Mouse (Mus musculus) right cerebral cortex, postnatal 10 days (tissue): ENCODE measurements around the gene Fgf15.
"Not testable (repeated sequence)": the region's sequence is repeated elsewhere in the genome, so short reads cannot be mapped to it uniquely, and the experiment has no call there.

Experiments used
- DNase-seq, 2 experiments: peaks; one replicate each; pipeline ENCODE4 v3.0.0; 2021; ENCODE audit warnings: low spot score in 2 of 2

Fgf15 gene

DNA sequence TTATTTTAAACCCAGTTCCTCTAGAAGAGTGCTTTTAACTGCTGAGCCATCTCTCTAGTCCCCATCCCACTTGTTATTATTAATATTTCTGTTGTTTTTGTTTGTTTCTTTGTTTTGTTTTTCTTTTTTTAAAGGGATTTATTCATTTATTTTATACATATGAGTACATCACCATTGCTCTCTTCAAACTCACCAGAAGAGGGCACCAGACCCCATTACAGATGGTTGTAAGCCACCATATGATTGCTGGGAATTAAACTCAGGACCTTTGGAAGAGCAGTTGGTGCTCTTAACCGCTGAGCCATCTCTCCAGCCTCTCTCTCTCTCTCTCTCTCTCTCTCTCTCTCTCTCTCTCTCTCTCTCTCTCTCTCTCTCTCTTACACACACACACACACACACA, 5.7 kb upstream of the Fgf15 start:
- not testable (repeated sequence) for DNase-seq

DNA sequence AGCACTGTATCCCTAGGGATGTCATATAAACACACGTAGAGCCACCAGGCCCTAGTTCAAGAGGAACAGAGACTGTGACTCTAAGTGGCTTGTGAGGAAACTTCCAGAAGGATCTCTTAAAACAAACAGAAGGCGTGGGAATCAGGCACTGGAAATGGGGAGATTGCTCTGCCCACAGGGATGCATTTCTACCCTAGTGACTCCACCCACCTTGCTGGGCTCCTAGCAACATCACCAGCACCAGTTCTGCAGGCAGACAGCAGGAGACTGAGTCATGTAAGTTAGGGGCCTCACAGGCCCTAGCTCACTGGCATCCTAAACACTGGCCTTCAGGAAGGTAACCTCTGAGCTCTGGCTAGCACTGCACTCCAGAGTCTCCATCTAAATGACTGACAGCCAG, 4.5 kb upstream of the Fgf15 start:
- DNase-seq, result no peak

DNA sequence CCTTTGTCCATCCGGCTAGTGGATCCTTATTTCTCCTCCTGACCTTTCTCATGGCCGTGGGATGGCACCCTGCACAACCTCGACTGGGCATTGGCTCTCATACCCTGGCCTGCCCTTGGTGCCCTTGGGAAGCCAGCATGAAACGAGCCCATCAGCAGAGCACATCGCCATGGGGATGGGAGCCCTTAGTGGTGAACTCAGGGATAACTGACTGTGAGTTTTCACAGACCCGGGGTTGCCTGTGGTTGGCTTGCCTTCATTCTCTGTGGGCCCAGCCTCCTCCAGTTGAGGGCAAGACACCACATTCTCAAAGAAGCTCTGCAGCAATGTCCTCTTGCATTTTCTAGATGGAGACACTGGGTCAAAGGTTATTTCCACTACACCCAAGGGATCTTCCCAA, 4.0 kb upstream of the Fgf15 start:
- no peak for DNase-seq

DNA sequence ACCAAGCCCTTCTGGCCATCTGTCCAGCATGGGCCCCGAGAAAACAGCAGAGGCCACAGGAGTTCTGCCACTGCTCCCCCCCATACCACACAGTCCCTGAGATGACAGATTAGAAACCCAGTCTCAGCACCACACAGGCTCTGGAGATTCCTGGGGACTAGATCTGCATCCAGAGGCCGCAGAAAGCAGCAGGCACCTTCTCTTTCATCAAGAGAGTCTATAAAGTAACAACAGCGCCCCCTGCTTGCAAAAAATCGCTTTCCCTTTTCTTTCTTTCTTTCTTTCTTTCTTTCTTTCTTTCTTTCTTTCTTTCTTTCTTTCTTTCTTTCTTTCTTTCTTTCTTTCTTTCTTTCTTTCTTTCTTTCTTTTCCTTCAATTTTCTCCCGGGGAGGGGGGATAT, 2.1 kb upstream of the Fgf15 start:
- peak in 1 of 2 experiments; percentile 65 for DNase-seq

DNA sequence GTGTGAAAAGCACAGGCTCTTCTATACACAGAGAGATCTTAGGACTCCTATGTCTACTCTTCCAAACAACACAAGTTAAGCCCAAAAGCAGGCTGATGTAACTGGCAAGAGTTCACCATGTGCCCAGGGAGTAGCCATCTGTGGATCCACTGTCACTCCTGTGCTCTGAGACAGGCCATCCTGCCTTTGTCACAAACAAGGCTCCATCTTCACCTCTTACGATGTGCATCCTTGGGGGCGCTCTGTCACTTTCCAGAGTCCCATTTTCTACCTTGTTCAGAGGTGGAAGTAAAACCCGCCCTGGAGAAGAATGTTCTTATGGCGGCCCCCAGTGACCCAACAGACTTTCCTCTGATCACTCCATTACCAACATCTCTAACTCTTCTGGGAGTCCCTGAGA, 1.6 kb upstream of the Fgf15 start:
- no peak for DNase-seq

DNA sequence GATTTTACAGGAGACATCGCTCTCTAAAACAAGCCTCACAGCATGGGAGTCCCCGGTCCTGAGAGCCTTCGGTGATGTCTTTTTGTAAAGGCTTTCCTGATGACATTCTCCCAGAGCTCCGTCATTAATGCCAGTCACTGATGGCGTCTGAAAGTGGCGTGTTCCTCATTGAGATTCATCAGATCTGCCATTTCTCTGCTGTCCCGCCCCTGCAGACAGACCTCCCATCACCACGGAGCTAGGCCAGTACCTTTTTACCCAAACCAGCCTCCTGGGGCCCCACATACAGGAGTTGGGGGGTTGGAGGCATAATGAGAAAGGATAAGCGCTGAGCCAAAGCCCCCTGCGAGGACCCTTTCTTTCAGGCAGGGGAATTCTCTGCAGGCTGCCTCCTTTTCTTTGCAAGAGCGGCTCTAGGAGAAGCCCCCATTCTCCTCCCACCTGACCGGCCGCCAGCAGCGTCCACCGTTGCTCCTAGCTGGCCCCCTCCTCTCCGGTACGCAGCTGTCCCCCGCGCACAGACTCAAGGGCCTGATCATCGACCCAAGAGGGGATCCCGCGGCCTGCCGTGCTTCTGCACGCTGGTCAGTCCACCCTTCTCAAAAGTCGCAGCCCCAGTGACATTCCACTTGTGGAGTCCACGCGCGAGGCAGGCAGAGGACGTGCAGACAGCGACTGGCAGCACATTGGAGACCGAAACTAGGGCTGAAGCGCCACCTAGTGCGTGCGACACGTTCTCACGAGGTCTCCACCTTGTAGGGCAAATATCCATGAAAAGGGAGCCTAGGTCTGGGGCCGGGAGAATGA, 823 bp upstream of the Fgf15 start:
- DNase-seq, result peak; percentile 79 to 84

DNA sequence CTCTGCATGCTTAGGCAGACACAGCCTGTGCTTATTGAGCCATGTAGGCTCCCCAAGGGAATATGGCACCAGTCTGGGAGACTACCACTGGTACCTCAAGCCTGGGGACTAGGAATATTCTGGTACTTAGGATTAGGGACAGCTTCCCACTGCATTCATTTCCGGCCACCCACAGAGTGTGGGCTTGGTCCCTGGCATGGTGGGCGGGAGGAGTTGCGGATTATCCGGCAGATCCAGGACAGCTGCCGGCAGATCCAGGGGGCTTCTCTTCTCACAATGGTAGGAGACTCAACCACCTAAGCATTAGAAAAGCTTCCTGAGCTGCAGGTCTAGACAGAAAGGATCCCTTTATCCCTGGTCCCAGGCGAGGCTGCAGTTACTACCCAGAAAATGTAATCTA, 2.2 kb downstream of the Fgf15 start:
- DNase-seq, result no peak

DNA sequence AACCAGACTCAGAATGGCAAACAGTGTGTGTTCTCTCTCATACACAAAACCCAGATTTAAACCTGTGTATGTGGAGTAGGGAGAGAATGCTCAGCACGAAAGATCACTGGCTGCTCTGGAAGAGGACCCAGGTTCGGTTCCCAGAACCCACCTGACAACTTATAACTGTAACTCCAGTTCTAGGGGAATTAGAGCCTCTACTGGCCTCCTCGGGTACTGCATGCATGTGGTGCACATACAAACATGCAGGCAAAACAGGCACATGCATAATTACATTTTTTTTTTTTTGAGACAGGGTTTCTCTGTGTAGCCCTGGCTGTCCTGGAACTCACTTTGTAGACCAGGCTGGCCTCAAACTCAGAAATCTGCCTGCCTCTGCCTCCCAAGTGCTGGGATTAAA, 9.2 kb downstream of the Fgf15 start:
- not testable (repeated sequence) for DNase-seq

DNA sequence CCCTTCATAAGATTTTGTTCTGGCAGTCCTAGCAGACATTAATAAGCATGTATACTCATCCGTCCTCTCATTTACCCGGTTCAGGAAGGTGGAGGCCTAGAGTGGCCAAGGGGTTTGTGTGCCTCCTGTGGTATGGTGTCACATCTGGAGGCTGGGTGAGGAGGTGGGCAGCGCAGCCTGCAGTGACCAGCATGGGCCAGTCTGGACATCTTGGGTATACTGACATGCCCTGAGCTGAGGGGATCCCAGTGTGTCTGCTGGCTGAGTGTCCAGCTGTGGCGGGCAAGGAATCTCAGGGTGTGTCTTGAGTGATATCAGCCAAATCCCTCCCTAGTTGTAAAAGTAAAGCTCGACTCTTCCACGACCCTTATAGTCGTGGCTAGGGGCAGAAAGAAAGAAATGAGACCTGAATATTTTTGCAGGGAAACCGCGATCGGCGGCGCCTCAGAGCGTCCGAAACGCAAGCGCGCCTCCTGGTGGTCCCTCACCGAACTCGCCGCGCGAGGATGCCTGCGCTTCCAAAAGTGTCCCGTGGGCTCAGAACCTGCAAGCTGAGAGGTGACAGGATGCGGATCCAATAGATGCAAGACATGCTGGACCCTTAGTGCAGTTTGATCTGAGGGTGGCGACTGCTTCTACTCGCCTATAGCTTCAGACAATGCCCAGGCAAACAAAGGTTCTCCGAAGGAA, 10.5 kb downstream of the Fgf15 start:
- DNase-seq, result peak; percentile 57 to 74

DNA sequence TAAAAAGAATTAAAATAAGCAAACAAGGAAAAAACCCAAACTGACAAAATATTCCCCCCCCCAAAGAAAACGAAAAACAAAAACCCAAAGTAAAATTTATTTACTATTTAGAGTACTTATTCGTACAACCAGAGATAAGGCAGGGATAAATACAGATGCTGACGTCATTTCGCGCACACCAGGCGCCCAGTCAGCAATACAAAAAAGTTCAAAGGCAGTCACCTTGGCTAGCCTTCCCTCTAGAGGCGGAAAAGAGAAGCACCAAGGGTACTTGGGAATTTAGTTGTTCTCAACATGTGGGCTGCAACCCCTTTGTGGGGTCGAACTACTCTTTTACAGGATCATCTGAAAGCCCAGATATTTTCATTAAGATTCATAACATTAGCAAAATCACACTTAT, 11.5 kb downstream of the Fgf15 start:
- DNase-seq, result no peak

DNA sequence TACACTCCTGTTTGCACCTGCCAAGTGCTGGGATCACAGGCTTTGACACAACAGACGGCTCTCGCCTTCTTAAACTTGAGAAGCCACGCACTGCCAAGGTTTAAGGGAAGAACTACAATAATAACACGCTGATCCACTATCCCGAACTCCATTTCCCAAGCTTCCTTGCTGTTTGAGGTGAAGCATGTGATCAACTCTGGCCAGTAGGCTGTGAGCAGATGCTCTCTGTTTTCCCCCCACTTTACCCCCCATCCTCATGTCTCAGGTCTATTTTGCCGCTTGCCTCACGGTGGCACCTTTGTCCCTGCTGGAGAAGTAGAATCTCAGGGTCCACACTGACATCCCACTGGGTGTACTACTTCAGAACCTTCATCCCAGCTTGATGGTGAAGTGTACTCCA, 12.4 kb downstream of the Fgf15 start:
- peak in 1 of 2 experiments; percentile 71 for DNase-seq

DNA sequence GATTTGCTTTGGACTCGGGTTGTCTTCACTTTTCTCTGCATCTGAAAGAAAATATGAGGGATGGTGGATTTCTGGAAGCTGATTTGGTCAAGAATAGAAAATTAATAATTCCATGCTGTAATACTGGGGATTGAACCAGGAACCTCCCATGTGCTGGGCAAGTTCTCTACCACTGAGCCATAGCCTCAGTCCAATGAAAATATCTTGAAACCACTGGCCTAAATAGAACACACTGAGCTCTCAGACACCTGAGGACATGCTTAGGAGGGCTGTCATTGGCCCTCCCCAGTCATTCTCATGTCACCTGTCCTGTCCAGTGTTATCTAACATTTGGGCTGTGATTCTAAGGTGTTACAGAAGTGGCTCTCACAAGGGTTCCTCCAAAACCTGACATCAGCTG, 14.8 kb downstream of the Fgf15 start:
- no peak for DNase-seq

DNA sequence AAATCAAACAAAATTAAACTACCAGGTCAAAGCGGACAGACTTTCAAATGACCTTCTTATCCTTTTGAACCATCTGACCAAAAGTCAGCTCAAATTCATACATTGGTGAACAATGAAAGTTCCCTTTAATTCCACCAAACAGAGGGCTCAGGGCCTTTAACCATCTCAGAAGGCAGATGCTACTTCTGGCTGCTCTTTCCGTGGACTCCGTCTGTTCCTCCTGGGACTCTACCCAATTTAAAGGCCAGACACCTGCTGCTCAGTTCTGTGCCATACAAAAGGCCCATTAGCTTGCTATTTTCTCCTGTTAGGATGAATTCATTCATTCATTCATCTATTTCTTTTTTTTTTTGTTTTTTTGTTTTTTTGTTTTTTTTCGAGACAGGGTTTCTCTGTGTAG, 16.6 kb downstream of the Fgf15 start:
- no peak for DNase-seq

DNA sequence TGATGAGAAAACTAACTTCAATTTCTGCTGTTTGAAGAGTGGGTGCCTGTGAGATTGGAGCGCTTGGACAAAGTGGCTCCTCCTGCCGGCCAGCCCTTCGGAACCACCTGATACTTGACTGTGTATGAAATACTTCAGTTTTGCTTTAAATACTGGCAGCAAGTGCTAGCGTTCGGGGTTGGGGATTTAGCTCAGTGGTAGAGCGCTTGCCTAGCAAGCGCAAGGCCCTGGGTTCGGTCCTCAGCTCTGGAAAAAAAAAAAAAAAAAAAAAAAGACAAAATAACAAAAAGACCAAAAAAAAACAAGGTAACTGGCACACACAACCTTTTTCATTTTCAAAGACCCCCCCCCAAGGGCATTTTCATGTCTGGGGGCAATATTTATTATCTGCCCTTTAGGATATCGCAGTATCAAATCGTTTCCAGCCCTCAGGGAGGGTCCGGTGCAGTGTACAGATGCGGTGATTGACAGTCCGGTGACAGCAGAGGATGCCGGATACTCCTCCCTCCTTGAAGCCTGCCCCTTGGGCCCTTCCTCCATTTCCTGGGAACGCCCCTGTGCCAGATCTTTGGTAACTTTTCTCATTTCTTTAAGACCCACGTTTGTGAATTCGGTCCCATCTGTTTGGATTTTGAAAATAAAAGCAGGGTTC, 18.1 kb downstream of the Fgf15 start:
- peak; percentile 83 to 85 for DNase-seq

DNA sequence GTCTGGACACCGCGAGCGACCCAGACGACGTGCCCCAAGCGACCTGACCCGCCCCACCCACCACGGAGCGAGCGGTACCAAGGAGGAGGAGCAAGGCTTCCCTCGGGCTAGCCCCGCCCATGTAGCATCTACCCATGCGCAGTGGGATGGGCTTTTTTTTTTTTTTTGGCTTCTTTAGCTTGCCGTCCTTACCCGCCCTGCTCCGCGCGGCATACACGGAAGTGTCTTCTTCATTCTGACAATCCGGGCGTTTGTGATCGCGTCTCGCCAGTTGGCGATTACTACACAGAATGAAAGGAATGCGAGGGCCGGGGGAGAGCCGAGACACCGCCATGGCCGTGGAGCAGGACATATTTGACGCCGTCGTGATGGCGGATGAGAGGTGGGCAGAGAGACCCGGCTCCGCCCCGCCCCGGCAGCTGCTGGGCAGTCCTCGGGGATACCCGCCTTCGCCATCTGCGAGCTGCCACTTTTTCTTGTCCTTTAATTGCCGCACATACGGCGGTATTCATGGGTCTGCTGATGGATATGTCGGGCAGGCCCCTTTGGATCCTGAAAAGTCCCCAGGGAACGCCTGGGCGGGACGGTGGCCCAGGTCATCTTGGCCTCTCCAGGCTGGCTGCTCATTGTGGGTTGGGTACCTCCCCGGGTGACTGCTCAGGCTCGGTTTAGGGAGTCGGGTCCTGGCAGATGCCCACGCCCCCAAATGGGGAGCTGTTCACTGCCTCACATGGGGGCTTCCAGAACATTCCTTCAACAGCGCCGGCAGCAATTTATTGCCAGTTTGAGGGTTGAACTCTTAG, 18.8 kb downstream of the Fgf15 start, which contains the start of gene LTO1:
TSS of gene LTO1 (plus strand) at position 153 of the 803 bp plus-strand sequence.
- DNase-seq, result peak; percentile 93 to 94

DNA sequence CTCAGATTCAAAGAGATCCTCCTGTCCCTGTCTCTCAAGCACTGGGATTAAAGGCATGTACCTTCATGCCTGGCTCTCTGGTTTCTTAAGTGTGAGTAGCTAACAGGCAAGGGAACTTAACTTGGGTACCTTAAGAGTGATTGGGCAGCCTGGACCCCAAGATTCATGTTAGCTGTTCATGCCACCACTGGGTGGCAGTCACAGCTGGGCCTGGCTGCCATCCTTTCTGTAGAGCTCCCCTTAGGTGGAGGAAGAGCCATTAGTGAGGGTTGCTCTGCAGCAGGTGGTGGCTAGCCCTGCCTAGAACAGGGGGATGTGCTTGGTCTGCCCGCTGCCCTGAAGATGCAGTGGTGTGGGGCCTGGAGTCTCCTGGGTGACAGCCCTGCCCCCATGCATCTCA, 22.5 kb downstream of the Fgf15 start:
- DNase-seq, result peak in 1 of 2 experiments; percentile 22

DNA sequence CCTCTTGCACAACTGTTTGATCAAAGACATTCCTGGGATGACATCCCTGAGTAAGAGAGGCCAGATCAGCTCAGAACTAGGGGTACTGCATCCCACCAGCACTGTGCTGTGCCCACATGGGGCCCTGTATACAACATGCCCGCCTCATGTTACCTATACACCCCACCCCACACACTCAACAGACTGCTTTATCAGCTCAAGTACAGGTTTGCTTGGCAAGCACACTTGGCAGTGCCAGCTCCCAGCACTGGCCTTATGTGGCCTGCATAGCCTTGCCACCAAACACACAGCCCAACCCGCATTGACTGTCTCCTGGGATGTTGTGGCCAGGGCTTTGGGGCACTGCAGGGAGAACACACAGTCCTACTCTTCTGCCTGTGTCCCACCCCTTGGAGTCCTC, 31.3 kb downstream of the Fgf15 start:
- no peak for DNase-seq

DNA sequence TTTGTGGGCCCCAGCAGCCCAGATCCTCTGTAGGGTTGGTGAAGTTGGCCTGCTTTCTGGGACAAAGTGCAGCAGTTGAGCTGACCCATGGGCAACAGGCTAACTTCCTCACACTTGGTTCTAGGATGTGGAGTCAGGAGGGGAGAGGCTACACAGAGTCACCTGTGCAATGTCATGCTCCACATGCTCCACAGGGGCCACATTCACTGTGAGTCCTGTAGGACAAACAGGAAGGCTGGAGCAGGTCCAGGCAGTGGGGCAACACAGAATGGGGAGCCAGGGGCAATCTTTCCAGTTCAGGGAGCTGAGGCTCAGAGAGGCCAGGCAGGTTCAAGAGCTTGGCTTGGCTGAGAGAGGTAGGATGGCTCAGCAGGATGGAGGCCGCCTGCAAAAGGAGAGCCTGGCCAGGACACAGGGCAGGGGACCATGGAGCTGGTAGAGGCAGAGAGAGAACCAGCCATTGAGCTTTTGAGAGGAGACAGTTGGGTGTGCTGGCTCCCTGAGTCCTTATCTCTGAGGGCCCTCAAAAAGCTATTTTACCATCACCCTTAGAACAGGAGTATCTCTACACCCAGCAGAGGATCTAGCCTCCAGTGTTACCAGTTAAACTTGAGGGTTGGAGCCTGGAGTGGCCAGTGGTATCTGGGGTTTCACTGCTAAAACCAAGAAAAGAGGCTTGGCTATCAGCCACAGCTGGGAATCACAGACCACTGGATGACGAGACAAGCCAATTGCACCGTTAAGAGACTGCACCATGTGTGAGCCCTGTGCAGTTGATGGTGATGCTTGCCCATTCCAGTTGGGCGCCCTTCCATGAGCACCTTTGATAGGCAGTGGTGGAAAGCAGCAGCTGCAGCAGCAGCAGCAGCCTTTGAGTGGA, 31.9 kb downstream of the Fgf15 start:
- DNase-seq, result peak in 1 of 2 experiments; percentile 23

DNA sequence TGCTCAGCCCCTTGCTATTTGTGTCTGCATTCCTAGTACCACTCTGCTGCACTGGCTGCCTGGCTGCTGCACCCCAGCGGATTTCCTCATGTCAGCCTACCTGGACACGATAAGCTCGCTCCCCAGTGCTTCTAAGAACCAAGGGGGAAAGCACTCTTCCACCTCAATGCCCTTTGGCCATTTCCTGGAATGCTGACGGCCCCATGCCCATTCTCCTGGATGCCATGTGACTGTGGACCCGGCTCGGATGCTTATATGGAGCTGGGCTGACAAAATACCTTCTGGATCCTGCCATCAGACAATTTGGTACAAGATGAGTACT, 32.5 kb downstream of the Fgf15 start:
- DNase-seq, result no peak

DNA sequence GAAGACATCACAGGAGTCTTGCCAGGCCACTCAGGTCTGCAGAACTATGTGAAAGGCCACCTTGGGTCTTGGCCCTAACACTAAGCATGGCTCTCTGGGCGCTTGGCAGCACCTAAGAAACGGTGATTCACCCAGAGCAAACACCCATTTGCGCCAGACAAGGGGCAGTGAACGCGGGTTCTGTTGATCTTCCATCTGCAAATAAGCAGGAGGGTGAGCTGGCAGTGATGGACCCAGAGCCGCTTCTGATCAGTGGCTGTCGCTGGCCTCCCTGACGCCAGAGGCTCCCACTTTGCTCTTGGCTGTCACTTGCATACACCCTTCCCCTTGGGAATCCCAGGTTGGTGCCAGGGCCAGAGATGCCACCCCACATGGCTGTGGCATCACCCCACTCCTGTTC, 33.2 kb downstream of the Fgf15 start:
- DNase-seq, result peak in 1 of 2 experiments; percentile 22

DNA sequence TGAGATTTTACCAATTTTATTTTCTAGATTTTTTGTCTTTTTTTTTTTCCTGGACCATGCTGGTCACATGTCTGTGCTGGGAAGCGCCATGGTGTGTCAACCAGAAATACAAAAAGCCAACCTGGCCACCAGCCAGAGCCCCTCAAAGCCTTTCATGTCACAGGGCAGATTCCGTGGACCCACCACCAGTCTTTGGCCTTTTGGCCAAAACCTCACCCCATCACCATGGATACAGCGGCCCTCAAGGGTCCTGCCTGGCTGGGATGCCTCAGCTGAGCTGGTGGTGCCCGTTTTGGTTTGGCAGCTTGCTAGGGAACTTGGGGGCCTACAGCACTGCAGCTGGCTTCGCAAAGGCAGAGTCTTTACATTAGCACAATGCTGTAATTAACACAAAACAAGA, 33.6 kb downstream of the Fgf15 start:
- DNase-seq, result peak in 1 of 2 experiments; percentile 30
